Mouse (Mus musculus): ENCODE data around the gene Dlst. TPM values are rescaled to one million over a fixed set of nuclear protein-coding genes. Genes with fewer than 3 reads are reported as not detected.

Gene Dlst
- total and polyA plus RNA-seq, 3 experiments, result 163 to 376 (median 230) TPM

DNA sequence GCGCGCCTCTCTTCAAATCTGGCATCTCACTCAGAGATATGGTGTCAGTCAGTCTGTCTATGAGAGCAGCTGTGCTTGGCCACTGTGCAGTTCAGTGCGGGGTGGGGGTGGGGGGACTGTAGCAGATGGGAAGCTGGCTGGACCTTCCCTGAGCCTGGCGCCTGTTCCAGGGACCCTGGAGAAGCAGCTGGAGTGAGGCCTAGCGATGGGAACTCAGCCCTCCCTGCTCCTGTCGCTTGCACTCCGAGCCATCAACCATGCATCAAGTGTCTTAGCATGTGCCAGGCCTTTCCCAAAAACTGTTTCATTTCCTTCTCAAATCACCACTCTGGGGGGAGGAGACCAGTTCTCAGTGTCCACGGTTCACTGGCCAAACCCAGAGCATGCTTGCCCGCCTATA, 35.0 kb downstream of the Dlst start (continued):
- no peak for TF ChIP-seq GABPA (IDR thresholded peaks at IDR 0.05; ENCODE audit: low read depth, low read length)

- no peak for DNase-seq (ENCODE audit: low read depth, low spot score)
- no peak overlapping the region for H3K9ac ChIP-seq (ENCODE audit: control insufficient read depth, low read depth, low read length, poor library complexity, severe bottlenecking)
- H3K36me3 ChIP-seq (ENCODE audit: control insufficient read depth in 1 of 2, insufficient read depth in 2 of 2, low read length in 2 of 2), result no peaks in the 10 kb centered on the region; a peak in 1 of 4 replicates
- no peaks in the 10 kb centered on the region for H3K79me2 ChIP-seq (ENCODE audit: control insufficient read depth, insufficient read depth, low read length, poor library complexity)
- H3K4me1 ChIP-seq (ENCODE audit: control insufficient read depth in 1 of 2, insufficient read depth in 2 of 2, low read length in 2 of 2), result peaks cover 0 to 1% of the 10 kb centered on the region in 2 experiments; a peak in 1 of 4 replicates
- H3K9me3 ChIP-seq (replicated peaks; ENCODE audit: insufficient read depth, low read length), result no peaks in the 10 kb centered on the region
- no peak for TF ChIP-seq USF1 (IDR thresholded peaks at IDR 0.05; ENCODE audit: low read depth, low read length)
- TF ChIP-seq MAX (IDR thresholded peaks at IDR 0.05; ENCODE audit: low read length), result no peak
- TF ChIP-seq MAFK (IDR thresholded peaks at IDR 0.05; ENCODE audit: borderline replicate concordance, low read depth, low read length), result no peak
- no peak for TF ChIP-seq CHD2 (IDR thresholded peaks at IDR 0.05; ENCODE audit: low read length)
- no peak for TF ChIP-seq CTCF (IDR thresholded peaks at IDR 0.05 in 2 of 3, conservative IDR thresholded peaks at IDR 0.05 in 1 of 3; ENCODE audit: control insufficient read depth in 1 of 3, insufficient read depth in 1 of 3, low read depth in 2 of 3, low read length in 3 of 3, poor library complexity in 1 of 3, severe bottlenecking in 1 of 3)
- no peak for TF ChIP-seq SMC3 (IDR thresholded peaks at IDR 0.05; ENCODE audit: low read depth, low read length)
- no peak for TF ChIP-seq MXI1 (IDR thresholded peaks at IDR 0.05; ENCODE audit: low read depth, low read length)
- no peak for TF ChIP-seq GATA1 (IDR thresholded peaks at IDR 0.05; ENCODE audit: low read depth, low read length)
- TF ChIP-seq TCF12 (IDR thresholded peaks at IDR 0.05; ENCODE audit: low read depth, low read length), result no peak
- TF ChIP-seq RAD21 (IDR thresholded peaks at IDR 0.05; ENCODE audit: low read depth, low read length), result no peak
- no peak overlapping the region for H3K27ac ChIP-seq (ENCODE audit: control insufficient read depth, low read depth, low read length)
- no peaks in the 10 kb centered on the region for H3K27me3 ChIP-seq (ENCODE audit: control insufficient read depth in 1 of 2, insufficient read depth in 2 of 2, low read length in 2 of 2)
- no peak overlapping the region for H3K4me3 ChIP-seq (ENCODE audit: control insufficient read depth in 1 of 2, insufficient read depth in 1 of 2, low read depth in 2 of 2, low read length in 2 of 2)
Measured at GRCm38 (mm10) chr12:85146355-85146754, 35.7 kb downstream of the Dlst start.

DNA sequence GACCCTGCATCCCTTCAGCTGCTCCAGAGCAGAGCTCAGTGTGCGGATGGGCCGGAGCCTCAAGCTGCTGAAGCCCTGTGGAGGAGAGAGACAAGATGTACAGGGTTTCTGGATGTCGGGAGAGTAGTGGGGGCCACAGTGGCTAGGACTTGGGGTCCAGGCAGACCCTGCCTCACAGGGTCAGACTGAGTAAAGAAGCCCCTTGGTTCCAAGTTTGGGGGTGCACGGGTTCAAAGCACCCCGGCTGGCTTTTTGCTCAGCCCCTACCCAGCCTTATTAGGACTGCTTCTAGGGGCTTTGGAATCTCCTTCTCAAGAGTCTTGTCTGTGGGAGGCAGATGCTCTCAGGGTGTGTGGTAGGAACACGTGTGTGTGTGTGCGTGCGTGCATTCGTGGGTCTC, 36.2 kb downstream of the Dlst start:
- DNase-seq (ENCODE audit: low read depth, low spot score), result no peak
- Histone ChIP-seq H3K9ac (ENCODE audit: control insufficient read depth, low read depth, low read length, poor library complexity, severe bottlenecking) (no peak overlapping the region), H3K4me3 (ENCODE audit: control insufficient read depth in 1 of 2, insufficient read depth in 1 of 2, low read depth in 2 of 2, low read length in 2 of 2) (no peak overlapping the region), H3K4me1 (ENCODE audit: control insufficient read depth in 1 of 2, insufficient read depth in 2 of 2, low read length in 2 of 2) (peaks cover 0 to 4% of the 10 kb centered on the region in 2 experiments; a peak in 1 of 4 replicates), H3K36me3 (ENCODE audit: control insufficient read depth in 1 of 2, insufficient read depth in 2 of 2, low read length in 2 of 2) (no peaks in the 10 kb centered on the region; a peak in 1 of 4 replicates), H3K27me3 (ENCODE audit: control insufficient read depth in 1 of 2, insufficient read depth in 2 of 2, low read length in 2 of 2) (no peaks in the 10 kb centered on the region), H3K79me2 (ENCODE audit: control insufficient read depth, insufficient read depth, low read length, poor library complexity) (no peaks in the 10 kb centered on the region), H3K27ac (ENCODE audit: control insufficient read depth, low read depth, low read length) (no peak overlapping the region), H3K9me3 (replicated peaks; ENCODE audit: insufficient read depth, low read length) (no peaks in the 10 kb centered on the region)
- TF ChIP-seq TBP (IDR thresholded peaks at IDR 0.05; ENCODE audit: low read depth, low read length) (no peak), MAZ (IDR thresholded peaks at IDR 0.05; ENCODE audit: low read depth, low read length) (no peak), CHD1 (IDR thresholded peaks at IDR 0.05; ENCODE audit: low read depth, low read length) (no peak)
